Mouse (Mus musculus): Measurements from ENCODE around the gene Snd1.

Snd1 gene

DNA sequence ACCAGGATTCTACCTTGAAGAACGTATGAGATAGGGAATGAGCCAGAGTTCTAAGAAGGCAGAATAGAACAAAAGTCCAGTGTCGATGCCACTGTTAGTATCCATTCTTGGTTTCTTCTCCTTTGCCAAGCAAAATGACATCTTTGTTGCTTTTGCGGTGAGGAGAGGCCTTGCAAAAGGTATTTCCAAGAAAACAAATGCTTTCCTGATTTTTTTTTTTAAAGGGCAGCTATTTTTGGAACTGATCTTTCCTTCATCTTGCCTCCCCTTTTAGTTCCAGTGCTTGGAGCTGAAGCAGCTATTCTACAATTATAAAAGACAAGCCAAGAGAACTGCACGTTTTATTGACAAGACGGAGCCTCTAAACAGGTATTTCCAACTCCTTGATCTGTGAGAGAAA is at the start of gene Snd1:
Gene Snd1 (plus strand): TSS at position 301 of the 400 bp plus-strand sequence.
- DNase-seq, result no peak

DNA sequence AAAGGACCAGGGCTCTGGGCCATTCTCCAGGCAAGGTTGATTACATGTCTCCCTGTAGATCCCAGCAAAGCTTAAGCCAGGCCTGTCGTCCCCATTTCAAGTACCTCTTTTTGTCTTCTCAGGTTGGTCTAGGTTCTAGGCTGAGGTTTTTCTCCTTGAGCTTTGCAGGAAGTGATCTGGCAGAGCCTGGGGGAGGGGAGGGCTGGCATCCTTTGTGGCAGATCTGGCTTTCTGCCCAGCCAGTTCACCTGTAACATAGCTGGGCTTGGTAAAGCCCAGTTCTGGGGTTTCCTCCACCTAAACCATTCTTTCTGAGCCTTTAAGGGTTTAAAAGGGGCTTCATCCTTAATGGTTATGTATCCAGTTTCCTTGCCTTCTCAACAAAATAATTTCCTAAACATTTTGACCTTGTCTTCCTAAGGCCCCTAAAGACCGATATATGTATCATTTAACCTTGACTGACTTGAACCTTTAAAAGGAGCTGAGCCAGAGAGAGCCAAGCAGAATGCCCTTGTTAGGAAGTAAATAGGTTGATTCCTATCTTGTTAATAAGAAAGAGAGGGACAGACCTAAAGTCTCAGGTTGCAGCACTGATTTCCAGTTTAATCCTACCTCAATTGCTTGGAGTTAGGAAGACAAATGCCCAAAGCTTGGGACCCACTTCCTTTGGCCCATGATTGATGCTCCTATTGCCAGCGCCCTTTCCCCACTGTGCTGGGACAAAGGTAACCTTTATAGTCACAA is 47.7 kb upstream of the Snd1 start, which contains the start of gene Fscn3:
Gene Fscn3 (plus strand): TSS at position 694 of the 744 bp plus-strand sequence.
- peak; percentile 52 for DNase-seq

- DNase-seq, result no peak
Observed at GRCm38 (mm10) chr6:28428290-28428689, 46.6 kb upstream of the Snd1 start, which contains the start of gene Gcc1. Gcc1 (minus strand) TSS chr6:28428390.

DNA sequence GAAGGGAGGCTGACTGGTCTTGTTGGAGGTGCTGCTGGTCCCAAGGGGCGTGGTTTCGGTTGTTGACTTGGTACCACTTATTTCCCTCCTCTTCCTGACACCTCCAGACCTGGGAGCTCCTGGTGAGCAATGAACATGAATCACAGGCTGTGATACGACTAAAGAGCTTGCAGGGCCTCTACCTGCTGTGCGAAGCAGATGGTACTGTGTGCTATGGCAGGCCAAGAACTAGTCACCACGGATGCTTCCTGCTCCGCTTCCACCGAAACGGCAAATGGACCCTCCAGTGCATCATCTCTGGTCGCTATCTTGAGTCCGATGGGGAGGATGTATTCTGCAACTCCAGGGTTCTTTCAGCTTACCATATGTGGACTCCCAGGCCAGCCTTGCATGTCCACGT is 45.1 kb upstream of the Snd1 start:
- DNase-seq, result no peak

GRCm38 (mm10) chr6:28430795-28431537 is 44.0 kb upstream of the Snd1 start:
- no peak for DNase-seq

- no peak for DNase-seq
Observed at GRCm38 (mm10) chr6:28431538-28431855, 43.4 kb upstream of the Snd1 start.

DNA sequence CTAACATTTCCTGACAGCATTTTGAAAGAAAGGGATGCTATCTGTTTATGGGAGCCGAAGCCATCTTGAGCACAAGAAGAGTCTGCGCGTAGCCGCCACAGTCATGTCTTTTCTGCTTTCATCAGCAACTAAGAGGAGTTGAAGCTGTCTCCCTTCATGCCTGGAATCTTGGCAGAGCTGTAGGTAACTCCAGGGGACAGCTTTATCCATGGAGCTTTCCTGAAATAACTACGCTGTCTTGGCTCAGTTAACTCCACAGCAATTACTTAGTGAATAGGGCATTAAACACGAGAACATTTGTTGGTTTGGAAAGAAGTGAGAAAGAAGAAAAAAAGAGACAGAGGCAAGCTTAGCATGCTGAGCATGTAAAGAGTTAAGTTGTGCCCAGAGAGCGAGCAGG is 27.0 kb upstream of the Snd1 start:
- DNase-seq, result no peak

- DNase-seq, result no peak
Observed at GRCm38 (mm10) chr6:28449253-28449652, 25.7 kb upstream of the Snd1 start, which contains the start of gene Pax4. Pax4 (minus strand) TSS chr6:28449353.

DNA sequence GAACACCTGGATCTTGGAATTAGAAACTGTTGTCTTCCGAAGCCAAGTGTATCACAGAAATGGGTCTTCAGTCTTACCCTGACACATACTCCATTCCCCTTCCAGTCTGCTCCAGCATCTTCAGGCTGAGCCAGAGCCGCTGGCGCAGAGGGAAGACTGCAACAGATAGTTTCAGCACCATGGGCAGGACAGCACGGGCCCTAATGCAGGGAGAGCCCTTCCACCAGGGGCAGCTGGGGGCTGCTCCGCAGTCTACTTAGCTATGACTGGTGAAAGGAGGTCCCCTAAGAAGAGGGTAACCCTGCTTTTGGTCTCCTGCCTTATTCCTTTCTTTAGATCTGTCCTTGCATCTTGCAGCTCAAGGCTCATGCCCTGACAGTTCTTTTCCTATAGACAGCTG is 24.5 kb upstream of the Snd1 start:
- no peak for DNase-seq

DNA sequence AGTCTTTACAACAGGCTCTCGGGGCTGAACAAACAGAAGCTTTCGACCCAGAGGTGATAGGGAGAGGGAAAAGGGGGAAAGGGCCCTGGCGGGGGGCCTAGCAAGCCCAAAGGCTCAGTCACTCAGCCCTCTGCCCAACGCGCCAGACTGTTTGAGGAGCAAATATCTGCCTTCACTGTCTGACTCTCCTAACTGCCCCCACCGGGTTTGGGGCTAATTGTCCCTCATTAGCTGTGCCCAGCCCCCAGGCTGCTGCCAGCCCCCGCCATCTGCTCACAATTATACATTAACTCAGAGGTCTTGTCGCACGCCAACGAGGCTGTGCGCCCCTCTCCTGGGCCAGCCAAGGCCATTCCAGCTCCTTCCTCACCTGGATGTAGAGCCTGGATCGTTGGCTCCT is 24.0 kb upstream of the Snd1 start:
- DNase-seq, result no peak

GRCm38 (mm10) chr6:28459221-28459668 is 15.7 kb upstream of the Snd1 start:
- DNase-seq, result no peak

DNA sequence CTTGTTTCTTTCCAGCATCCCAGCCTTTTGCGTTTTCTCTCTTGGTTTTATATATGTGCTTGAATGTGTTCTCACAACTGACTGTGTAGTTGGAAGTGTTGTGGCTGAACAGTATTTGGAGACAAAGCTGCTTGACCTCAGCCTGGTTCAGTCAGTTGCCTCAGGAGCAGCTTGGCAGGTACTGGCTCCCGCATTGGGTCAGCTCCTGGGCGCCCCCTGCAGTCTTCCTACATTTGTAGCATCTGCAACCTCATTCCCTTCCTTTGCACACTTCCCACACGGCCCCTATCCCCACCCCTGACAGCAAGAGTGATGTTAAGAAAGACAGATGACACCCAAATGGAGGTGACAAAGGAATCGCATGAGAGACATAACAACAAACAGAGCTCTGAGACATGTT is 14.4 kb upstream of the Snd1 start:
- DNase-seq, result peak; percentile 83

DNA sequence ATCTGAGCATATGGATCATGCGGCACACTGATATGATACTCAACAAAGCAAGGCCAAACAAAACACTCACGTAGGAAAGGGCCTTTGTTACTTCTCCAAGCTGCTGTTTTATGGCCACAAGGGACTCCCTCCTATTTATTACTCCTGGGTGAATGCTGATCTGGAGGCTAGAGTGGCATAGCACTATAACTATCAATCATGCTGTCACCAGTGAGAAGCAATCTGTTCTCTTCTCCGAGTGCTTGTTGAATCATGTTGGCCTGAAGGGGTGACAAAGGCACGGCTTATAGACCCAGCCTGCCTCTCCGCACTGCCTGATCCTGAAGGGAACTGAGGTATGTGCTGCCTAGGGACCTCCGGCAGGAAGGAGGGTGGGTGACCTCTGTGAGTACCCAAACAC is 10.3 kb upstream of the Snd1 start:
- no peak for DNase-seq

DNA sequence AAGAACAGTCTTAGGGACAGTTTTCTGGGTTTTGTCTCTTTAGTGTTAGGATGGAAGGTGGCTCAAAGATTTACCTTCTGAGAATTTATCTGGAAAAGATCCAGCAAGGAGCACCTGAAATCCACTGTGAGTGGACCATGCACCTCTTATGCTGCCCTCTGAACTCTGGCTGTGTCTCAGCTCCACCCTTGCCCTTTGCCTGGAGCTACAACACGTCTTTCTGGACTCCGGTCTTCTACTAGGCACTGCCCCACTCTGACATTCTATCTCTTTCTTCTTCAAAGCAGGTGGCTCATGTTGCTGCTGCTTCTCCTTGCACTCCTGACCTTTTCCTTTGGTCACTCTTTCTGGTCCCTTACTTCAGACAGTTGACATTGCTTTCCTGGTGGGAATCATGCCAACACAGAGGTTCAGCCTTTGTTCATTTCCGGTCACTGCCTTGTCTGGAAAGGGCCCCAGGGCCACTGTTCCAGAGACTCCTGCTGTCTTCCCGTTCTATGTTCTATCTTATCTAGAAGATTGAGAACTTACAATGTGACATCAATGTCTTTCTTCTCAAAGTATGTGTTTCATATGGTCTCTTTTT is 4.8 kb upstream of the Snd1 start:
- peak; percentile 13 for DNase-seq

DNA sequence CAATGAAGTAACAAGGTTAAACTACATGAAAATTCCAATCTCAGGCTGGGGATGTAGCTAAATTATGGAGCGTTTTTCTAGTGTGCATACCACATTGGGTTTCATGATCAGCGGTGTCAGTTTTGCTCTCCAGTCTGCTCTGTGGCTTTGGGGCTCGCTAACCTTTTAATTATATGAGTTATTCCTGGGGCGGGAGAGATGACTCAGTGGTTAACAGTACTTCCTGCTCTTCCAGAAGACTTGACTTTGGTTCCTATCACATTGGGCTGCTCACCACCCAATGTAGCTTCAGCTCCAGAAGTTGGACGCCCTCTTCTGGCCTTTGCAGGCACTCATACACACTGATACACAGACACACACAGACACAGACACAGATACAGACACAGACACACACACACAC is 4.3 kb upstream of the Snd1 start:
- no peak for DNase-seq

GRCm38 (mm10) chr6:28471284-28472035 is 3.5 kb upstream of the Snd1 start:
- DNase-seq, result no peak

- DNase-seq, result no peak
Observed at GRCm38 (mm10) chr6:28474211-28474610, 728 bp upstream of the Snd1 start.

DNA sequence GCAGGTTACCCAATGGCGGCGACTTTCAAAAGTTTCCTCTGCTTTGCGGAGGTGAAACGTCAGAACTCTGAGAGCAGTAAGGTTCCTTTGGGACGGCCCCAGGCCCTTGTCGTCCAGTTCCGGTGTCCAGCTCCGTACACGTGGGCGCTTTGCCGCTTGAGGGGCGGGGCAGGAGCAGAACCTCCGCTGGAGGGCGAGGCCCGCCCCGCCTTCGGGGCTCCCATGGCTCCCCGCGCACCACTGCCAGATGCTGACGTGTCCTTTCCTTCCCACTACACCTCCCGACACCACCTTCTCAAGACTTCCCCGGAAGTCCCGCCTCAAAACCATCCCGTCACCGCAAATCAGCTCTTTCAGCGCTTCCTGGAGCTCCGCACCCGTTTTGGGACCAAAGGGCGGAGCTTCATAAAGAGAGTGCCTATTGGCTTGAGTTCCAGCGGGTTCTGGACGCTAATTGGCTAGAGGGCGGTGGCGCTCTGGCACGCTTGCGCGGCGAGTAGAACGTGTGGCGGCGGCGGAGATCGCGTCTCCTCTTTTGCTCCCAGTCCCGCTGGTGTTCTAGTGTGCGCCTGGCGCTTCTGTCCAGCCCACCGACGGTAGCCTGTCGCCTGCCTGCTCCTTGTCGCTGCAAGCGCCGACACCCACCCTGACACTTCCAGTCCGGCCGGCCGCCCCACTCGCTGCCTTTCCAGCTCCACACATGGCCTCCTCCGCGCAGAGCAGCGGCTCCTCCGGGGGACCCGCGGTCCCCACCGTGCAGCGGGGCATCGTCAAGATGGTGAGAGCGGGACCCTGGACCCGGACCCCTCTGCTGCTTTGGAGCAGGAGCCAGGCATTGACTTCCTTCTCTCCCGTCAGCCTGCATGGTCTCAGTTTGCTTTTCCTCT is 5.2 kb downstream of the Snd1 start:
- peak; percentile 98 for DNase-seq

DNA sequence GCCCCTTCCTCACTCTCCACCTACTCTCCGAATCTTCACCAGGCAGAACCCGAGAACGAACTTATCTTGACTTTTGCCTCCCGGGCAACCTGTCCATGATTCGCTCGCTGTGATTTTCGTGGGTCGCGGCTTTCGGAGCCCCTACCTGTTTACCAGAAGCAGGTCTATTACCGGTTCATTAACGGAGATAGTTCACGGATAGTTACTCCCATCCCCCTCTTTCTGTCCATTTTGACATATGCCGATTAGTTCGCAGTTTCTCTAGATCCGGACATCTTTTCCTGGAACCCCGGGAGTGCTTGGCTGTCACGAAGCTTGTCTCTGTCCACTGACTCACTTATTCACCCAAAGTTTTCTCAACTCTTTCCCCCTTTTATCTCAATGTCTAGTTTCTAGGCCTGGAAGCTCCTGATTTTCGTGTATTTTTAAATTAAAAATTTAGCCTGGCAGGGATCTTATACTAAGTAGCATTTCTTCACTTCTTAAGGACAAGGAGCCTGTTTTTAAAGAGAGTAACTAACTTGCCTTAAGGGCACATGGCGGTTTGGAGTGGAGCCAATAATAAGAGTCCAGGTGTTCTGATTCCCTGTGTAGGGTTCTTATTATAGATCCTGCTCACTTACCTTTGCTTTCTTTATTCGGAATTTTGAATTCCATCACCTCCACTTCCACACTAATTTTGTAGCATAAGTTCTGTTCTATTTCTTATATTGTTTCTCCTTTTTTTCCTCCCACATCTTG is 6.0 kb downstream of the Snd1 start:
- DNase-seq, result peak; percentile 23

DNA sequence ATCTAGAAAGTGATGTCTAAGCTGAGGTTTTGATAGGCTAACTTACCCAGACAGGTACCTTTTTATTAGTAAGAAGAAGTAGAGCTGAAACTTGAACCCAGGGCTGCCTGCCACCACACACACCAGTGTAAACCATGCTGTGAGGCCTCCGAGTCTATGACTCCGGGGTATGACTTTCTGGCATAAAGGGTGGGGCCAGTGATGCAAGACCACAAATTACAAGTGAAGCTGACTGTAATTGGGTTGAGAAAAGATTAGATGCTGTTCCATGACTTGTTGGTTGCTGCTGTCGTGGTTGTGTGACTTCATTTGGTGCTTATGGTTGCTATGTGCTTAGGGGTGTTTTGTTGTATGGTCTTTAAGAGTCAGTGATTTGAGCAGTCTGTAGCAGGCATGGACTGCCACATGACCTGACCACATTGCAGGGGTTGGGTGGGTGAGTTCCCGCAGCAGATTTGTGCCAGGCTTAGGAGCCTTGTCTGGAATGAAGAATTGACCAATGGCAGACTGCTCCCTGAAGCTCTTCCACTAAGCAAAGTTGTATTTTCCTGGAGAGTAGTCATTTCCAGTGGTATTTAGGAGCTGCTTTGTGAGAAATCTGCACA is 7.9 kb downstream of the Snd1 start:
- no peak for DNase-seq

DNA sequence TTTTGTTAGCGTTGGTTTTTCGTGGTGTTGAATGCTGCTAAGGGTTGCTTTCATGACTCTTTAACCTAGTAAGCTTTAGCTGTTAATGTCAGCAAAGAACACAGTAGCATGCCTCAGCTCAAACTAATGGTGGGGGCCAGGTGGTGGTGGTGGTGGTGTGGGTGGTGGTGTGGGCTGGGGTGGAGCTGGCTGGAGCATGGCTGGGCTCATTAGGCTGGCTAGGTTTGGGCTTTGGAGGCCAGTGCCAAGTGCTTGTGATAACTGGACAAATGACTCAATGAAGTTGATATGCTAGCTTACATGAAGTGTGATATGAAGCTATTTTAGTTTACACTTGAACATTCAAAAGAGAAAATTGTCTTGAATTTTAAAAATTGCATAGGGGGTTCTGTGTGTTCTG is 11.1 kb downstream of the Snd1 start:
- no peak for DNase-seq

Measured in kidney, adult 18-20 months (tissue).